Mouse (Mus musculus) kidney, embryonic 14.5 days (tissue): ENCODE results near the gene Cog2. TPM values are rescaled to one million over a fixed set of nuclear protein-coding genes. Genes with fewer than 3 reads are reported as not detected.

Source experiments
- ATAC-seq: fragments of 200-750 bp; cut with Nextera tagmentation; 2 replicates; pipeline ENCODE4 v1.8.0; 2017; ENCODE audit warnings: moderate number of reproducible peaks, mild to moderate bottlenecking, moderate TSS enrichment, moderate library complexity; ENCODE audit not compliant: low FRiP score, low TSS enrichment
- H3K27ac ChIP-seq: fragments of 300-500 bp; sonication (generic); 2 replicates; pipeline ENCODE4 v1.5.1; 2014; ENCODE audit warnings: low read depth, mild to moderate bottlenecking, low read length, moderate library complexity, mixed read lengths
- H3K27me3 ChIP-seq: fragments of 300-500 bp; sonication (generic); 2 replicates; pipeline ENCODE4 v1.6.1; 2014; ENCODE audit warnings: mild to moderate bottlenecking, low read length; ENCODE audit not compliant: control insufficient read depth, insufficient read depth
- H3K36me3 ChIP-seq: fragments of 300-500 bp; sonication (generic); 2 replicates; pipeline ENCODE4 v1.6.1; 2014; ENCODE audit warnings: low read length, mixed read lengths; ENCODE audit not compliant: control insufficient read depth, insufficient read depth
- H3K4me1 ChIP-seq: fragments of 300-500 bp; sonication (generic); 2 replicates; pipeline ENCODE4 v1.6.1; 2014; ENCODE audit warnings: low read length, mixed read lengths; ENCODE audit not compliant: control insufficient read depth, insufficient read depth
- H3K4me2 ChIP-seq: fragments of 300-500 bp; sonication (generic); replicated peaks from 2 replicates; pipeline ENCODE4 v1.6.1; 2014; ENCODE audit warnings: low read depth, mild to moderate bottlenecking, low read length
- H3K4me3 ChIP-seq: fragments of 300-500 bp; sonication (generic); 2 replicates; pipeline ENCODE4 v1.5.1; 2014; ENCODE audit warnings: mild to moderate bottlenecking, low read length
- H3K9ac ChIP-seq: fragments of 300-500 bp; sonication (generic); 2 replicates; pipeline ENCODE4 v1.6.1; 2014; ENCODE audit warnings: low read depth, mild to moderate bottlenecking, low read length, moderate library complexity
- H3K9me3 ChIP-seq: fragments of 300-500 bp; sonication (generic); 2 replicates; pipeline ENCODE4 v1.6.1; 2016; ENCODE audit warnings: low read length; ENCODE audit not compliant: control insufficient read depth
- WGBS: fragments of 180-500 bp; shearing (Covaris S2); extraction: QIAGEN DNeasy Blood & Tissue Kit; methylation state at CpG from one replicate; pipeline ENCODE4 v1.1.7; 2014; 5-methylcytosine and 5-hydroxymethylcytosine counted together
- polyA plus RNA-seq: library from polyadenylated mRNA; unstranded; fragments of >200 nt; fragmentation: Nextera tagmentation; extraction: Ambion mirVana; gene quantifications from 2 replicates; pipeline ENCODE4 v1.2.1, GENCODE M21; 2014

Gene Cog2
- polyA plus RNA-seq, 1 experiment from 2014 or later: 36.6 TPM

DNA sequence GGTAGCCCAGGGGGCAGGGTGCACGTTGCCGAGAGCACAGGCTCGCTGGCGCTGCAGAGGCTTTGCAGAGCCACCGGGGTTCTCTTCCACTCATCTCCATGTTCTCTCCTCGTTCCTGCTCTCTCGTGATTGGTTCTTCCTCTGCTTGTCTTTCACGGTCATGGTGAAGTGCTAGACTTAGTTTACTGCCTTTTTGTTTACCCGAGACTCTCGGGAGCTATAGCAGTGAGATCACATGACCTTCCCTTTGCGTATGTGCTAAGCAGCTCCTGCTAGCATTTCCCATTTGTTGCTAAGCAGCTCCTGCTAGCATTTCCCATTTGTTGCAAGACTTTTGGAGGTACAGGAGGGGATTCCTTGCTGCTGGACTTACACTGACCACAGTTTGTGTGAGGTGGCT is 26.7 kb downstream of the Cog2 start:
- H3K27me3 ChIP-seq: no peaks in the 10 kb centered on the region
- no peak overlapping the region for H3K4me3 ChIP-seq
- H3K9me3 ChIP-seq: no peaks in the 10 kb centered on the region
- 53% methylated on average over 11 of the region's 11 CpGs for WGBS
- H3K36me3 ChIP-seq: peaks cover 85% of the 10 kb centered on the region
- no peak overlapping the region for H3K27ac ChIP-seq
- H3K4me2 ChIP-seq: no peak overlapping the region
- no peak for ATAC-seq
- H3K4me1 ChIP-seq: no peaks in the 10 kb centered on the region
- H3K9ac ChIP-seq: no peak overlapping the region

DNA sequence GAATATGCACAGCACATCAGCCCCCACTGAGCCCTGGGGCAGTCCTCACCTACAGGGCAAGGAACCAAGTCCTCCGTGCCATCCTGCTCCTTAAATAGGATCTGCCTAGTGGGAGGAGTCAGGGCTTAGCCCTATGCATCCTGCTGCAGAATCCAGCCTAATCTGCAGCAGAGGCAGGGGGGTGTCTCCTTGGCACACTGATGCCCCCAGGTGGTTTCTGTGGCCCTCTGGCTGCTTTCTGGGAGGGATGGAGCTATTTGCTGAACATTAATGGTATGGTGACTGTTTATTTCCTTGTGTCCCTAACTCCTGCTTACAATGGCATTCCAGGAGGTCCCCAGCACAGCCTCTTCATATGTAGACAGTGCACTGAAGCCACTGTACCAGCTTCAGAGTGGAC is 27.6 kb downstream of the Cog2 start:
- no peak overlapping the region for H3K9ac ChIP-seq
- 71% methylated on average over 1 of the region's 1 CpGs for WGBS
- no peak for ATAC-seq
- H3K4me1 ChIP-seq: no peaks in the 10 kb centered on the region
- peaks cover 81% of the 10 kb centered on the region for H3K36me3 ChIP-seq
- H3K4me2 ChIP-seq: no peak overlapping the region
- no peak overlapping the region for H3K4me3 ChIP-seq
- no peak overlapping the region for H3K27ac ChIP-seq
- no peaks in the 10 kb centered on the region for H3K27me3 ChIP-seq
- H3K9me3 ChIP-seq: no peaks in the 10 kb centered on the region

DNA sequence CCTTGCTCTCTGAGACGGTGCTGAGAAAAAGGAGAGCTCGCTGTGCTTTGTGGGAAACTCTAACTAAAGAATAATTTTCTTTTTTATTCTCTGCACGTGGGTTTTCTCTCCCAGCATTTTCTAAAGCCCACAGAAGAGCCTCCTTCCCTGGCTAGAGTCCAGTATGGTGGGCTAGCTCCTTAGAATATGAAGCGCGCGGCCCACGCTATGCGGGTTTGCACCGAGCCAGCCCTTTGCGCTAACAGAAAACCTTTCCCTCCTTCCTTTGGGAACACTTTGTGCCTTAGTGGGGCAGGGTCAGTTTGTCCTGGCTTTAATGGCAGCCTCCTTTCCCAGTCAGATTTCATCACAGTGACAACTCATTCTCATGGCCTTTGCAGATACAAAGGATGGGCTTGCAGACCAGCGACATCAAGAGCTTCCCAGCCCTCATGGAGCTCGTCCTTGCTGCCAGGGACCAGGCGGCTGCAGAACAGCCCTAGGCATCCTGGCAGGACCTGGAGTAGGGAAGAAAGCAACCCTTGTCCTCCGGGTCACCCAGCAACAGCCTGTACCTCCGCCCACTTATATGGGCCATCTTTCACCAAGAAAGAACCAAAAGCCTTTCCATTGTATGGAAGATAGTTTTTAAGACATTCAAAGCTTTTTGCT is 30.6 kb downstream of the Cog2 start:
- H3K27me3 ChIP-seq: no peaks in the 10 kb centered on the region
- H3K36me3 ChIP-seq: peaks cover 54% of the 10 kb centered on the region
- H3K4me3 ChIP-seq: no peak overlapping the region
- H3K9ac ChIP-seq: no peak overlapping the region
- no peaks in the 10 kb centered on the region for H3K4me1 ChIP-seq
- no peak overlapping the region for H3K4me2 ChIP-seq
- no peaks in the 10 kb centered on the region for H3K9me3 ChIP-seq
- H3K27ac ChIP-seq: no peak overlapping the region
- WGBS: 94% methylated on average over 15 of the region's 15 CpGs
- ATAC-seq: no peak

DNA sequence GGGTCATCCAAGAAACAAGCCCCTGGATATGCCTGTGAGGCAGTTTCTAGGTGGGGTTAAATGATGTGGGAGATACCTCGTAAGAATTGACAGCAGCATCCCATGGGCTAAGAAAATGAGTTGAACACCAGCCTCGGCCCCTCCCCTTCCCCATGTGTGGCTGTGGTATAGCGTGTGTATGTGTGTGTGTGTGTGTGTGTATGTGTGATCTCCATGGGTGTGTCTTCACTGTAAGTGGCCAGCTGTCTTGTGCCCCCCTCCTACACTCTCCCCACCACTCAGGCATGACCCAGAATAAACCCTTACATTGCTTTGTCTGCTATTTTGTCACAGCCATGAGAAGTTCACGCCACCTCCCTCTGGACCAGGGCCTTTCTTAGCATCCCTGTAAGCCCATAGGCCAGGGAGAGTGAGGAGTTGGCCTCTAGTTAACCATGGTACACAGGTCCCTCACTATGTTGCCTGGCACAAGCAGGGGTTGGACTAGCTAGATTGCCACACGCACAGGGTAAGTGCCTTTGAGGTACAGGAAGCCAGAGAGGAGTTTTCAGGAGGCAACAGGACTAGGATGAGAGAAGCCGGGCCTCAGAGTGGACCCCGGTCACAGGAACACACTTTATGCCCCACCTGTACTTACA is 34.7 kb downstream of the Cog2 start:
- no peaks in the 10 kb centered on the region for H3K4me1 ChIP-seq
- ATAC-seq: no peak
- H3K27ac ChIP-seq: no peak overlapping the region
- peaks cover 26% of the 10 kb centered on the region for H3K36me3 ChIP-seq
- no peaks in the 10 kb centered on the region for H3K9me3 ChIP-seq
- 90% methylated on average over 7 of the region's 7 CpGs for WGBS
- no peak overlapping the region for H3K9ac ChIP-seq
- H3K4me2 ChIP-seq: no peak overlapping the region
- H3K27me3 ChIP-seq: no peaks in the 10 kb centered on the region
- no peak overlapping the region for H3K4me3 ChIP-seq

DNA sequence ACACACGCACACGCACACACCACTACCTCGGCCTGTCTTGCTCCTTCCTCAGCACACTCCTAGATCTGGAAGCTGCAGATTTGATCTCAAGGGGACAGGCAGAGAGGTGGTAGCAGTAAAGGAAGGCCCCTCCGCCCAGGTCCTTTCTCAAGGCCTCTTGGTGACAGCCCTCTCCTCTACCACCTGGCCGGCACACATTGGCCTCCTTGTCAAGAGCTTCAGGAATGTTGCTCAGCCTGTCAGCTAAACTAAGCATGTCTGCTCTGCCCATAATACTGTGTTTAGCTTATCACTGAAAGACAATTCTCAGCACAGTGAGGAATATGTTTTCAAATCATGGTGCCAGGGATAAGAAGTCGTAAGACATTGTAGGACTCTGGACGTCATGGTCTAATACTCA is 35.6 kb downstream of the Cog2 start:
- Histone ChIP-seq H3K4me3 (no peak overlapping the region), H3K27ac (no peak overlapping the region), H3K4me2 (no peak overlapping the region), H3K27me3 (no peaks in the 10 kb centered on the region), H3K36me3 (peaks cover 17% of the 10 kb centered on the region), H3K4me1 (no peaks in the 10 kb centered on the region), H3K9ac (no peak overlapping the region), H3K9me3 (no peaks in the 10 kb centered on the region)
- 85% methylated on average over 7 of the region's 7 CpGs for WGBS
- no peak for ATAC-seq

DNA sequence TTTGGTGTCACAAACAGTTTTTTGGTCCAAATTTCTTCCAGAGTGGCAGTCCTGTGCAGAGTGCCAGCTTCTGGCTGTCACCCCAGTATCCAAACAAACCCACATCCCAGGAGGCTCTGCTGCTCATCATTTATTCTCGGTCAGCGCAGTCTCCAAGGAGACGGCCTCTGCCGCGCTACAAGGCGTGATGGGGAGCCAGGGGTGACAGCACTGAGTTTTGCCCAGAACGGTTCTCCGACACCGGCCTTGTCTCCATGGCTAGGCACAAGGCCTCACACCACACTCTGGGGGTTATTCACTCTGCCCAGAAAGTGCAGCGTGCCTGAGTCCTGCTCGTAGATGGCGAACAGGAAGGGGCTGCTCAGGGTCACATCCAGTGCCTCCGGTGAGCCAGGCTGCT is 36.1 kb downstream of the Cog2 start:
- no peak overlapping the region for H3K4me3 ChIP-seq
- H3K27ac ChIP-seq: no peak overlapping the region
- H3K27me3 ChIP-seq: no peaks in the 10 kb centered on the region
- no peak overlapping the region for H3K4me2 ChIP-seq
- H3K36me3 ChIP-seq: peaks cover 12% of the 10 kb centered on the region
- H3K9me3 ChIP-seq: no peaks in the 10 kb centered on the region
- 84% methylated on average over 13 of the region's 13 CpGs for WGBS
- H3K4me1 ChIP-seq: no peaks in the 10 kb centered on the region
- no peak overlapping the region for H3K9ac ChIP-seq
- no peak for ATAC-seq

DNA sequence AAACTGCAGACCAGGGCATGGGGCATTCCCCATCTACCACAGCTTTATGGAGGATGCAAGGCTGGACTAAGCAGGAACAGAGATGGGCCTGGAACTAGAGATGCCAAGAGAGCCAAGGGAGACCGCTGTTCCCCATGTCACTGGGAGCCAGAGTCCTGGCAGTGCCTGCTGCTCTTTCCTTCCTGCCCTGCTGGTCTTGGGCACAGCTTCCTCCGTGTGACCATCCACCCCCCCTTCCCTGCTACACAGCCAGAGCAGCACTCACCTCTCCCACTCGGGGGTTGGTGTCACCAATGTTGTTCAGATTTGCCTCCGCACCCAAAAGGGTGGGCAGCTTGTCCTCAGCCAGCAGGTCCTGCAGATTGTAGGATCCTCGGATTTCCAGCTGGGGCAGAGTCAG is 36.9 kb downstream of the Cog2 start:
- 68% methylated on average over 5 of the region's 5 CpGs for WGBS

DNA sequence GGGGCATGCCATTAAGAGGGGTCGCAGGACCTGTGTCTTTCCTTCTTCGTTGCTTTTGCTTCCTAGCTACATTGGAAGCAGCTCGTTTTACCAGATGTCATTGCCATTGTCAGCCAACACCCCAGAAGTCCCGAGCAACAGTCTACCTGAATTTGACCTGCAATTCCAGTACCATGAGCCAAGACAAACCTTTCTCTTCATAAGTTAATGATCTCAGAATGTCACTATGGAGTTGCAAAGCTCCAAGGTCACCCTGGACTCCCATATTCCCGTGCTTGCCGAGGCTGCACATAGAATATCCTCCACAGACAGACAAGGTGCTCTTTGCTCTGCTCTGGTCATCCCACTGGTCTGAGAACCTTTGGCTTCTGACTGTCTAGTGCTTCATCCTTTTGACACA is 46.6 kb downstream of the Cog2 start:
- Histone ChIP-seq H3K4me3 (no peak overlapping the region), H3K36me3 (no peaks in the 10 kb centered on the region), H3K4me2 (no peak overlapping the region), H3K27ac (no peak overlapping the region), H3K9ac (no peak overlapping the region), H3K9me3 (no peaks in the 10 kb centered on the region), H3K27me3 (no peaks in the 10 kb centered on the region), H3K4me1 (no peaks in the 10 kb centered on the region)
- whole genome bisulfite sequencing: 84% methylated on average over 6 of the region's 6 CpGs
- no peak for ATAC-seq

More for the DNA sequence above, 36.9 kb downstream of the Cog2 start:
- ATAC-seq: no peak
- H3K4me3 ChIP-seq: no peak overlapping the region
- no peak overlapping the region for H3K4me2 ChIP-seq
- no peak overlapping the region for H3K27ac ChIP-seq
- no peak overlapping the region for H3K9ac ChIP-seq
- H3K36me3 ChIP-seq: peaks cover 4% of the 10 kb centered on the region; the same call in 1 of the 2 replicates
- H3K27me3 ChIP-seq: no peaks in the 10 kb centered on the region
- H3K9me3 ChIP-seq: no peaks in the 10 kb centered on the region
- H3K4me1 ChIP-seq: no peaks in the 10 kb centered on the region

DNA sequence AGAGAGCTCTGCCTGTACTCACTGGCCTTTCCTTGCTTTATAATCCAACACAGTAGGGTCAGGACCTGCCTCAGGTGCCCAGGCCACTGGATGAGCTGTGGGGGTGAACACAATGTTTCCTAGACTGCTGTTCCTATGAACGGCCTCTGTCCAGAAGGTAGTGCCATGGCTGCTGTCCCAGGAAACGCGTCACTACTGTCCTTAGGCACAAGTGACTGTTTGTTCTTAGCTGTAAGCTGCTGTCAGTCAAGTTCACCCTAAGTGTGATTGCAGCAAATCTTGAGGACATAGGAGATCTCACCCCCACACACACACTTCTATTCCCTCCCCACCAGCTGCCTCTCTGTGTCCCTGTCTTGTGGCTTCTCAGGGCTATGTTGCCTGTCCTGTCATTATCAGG is 47.0 kb downstream of the Cog2 start:
- no peak overlapping the region for H3K4me2 ChIP-seq
- H3K4me3 ChIP-seq: no peak overlapping the region
- no peak overlapping the region for H3K27ac ChIP-seq
- no peak overlapping the region for H3K9ac ChIP-seq
- ATAC-seq: no peak
- H3K27me3 ChIP-seq: no peaks in the 10 kb centered on the region
- WGBS: 87% methylated on average over 3 of the region's 3 CpGs
- H3K36me3 ChIP-seq: no peaks in the 10 kb centered on the region
- no peaks in the 10 kb centered on the region for H3K9me3 ChIP-seq
- no peaks in the 10 kb centered on the region for H3K4me1 ChIP-seq
